Comparison of ENCODE assay signal across 11 mouse cellular contexts in genomic region chr19:42440089-42440488, GRCm38 (mm10). TPM values are rescaled to one million over a fixed set of nuclear protein-coding genes. Genes with fewer than 3 reads are reported as not detected.
DNase-seq lines count a peak whose midpoint lies in the region.
"Had no signal": no experiment of that assay in that cellular context is flagged by ENCODE, and none has a peak within 500 bp of the region (broad histone marks: within the 10 kb centered on the region; RNA-seq: fewer than 3 reads in every experiment).

No protein-coding gene starts in this region.

- DNase-seq in embryo, embryonic 10 days (ENCODE audit: low spot score), result peak; percentile 38
- DNase-seq in embryo, embryonic 9.5 days (ENCODE audit: extremely low spot score), result no peak
- peak; percentile 59 for DNase-seq in layer of hippocampus, adult 11-12 months (ENCODE audit: low spot score)
- DNase-seq in layer of hippocampus, postnatal 36 days, result no peak
- DNase-seq in 416B (ENCODE audit: low read depth), result peak; percentile 15
- DNase-seq in brain, adult 2 months (ENCODE audit: low read depth, low spot score), result peak; percentile 80
- DNase-seq in adrenal gland, postnatal 10 days, result no peak
- DNase-seq in frontal cortex, postnatal 25 days (ENCODE audit: low spot score in 2 of 2), result no peak
- DNase-seq: heart, postnatal 10 days; kidney, adult 11 months had no signal

RNA-seq across cellular contexts. Expression of gene Crtac1, which starts 8.5 kb away (rescaled TPM):
- total RNA-seq in layer of hippocampus, postnatal 36 days (2021), result 100 to 1,000 TPM in 1 of 2 experiments, 10 to 100 TPM in 1; 85.5 to 105 TPM
- 1 to 10 TPM in 1 of 2 experiments, under 1 TPM in 1; 0.63 to 1.3 TPM for total RNA-seq in adrenal gland, postnatal 10 days (2021)
- total RNA-seq: monocyte, adult 5-6 weeks had no signal

Comparison
In these comparisons a context has a peak if more than half of its experiments do, and no peak if none do; other contexts are left out.
1. DNase-seq: peak in embryo, embryonic 10 days (single experiment), layer of hippocampus, adult 11-12 months (single experiment), 416B (single experiment) and brain, adult 2 months (single experiment); none in embryo, embryonic 9.5 days (single experiment), layer of hippocampus, postnatal 36 days (0 of 2), adrenal gland, postnatal 10 days (single experiment) and frontal cortex, postnatal 25 days (0 of 2).
2. RNA of gene Crtac1, which starts 8.5 kb away (total RNA-seq): 85.5 to 105 TPM in layer of hippocampus, postnatal 36 days; 0.63 to 1.3 TPM in adrenal gland, postnatal 10 days; every median in the first group is over 10 times any median in the second.